Mouse (Mus musculus) liver, adult 2 months (tissue): ENCODE measurements around the gene Hist1h4d. TPM values are rescaled to one million over a fixed set of nuclear protein-coding genes. Genes with fewer than 3 reads are reported as not detected.
"Not testable (repeated sequence)": the region's sequence is repeated elsewhere in the genome, so short reads cannot be mapped to it uniquely, and the experiment has no call there.

Source experiments
- DNase-seq: peaks from one replicate; pipeline ENCODE4 v3.0.0-alpha.2; 2011; ENCODE audit warnings: low read depth, low spot score; ENCODE audit errors: extremely low read depth
- H3K27ac ChIP-seq: fragments of 200-500 bp; replicated peaks from 2 replicates; pipeline ENCODE4 v1.5.1; 2012; ENCODE audit warnings: low read depth, mild to moderate bottlenecking, control low read depth, inconsistent platforms, low read length; ENCODE audit not compliant: insufficient read depth
- H3K27me3 ChIP-seq: fragments of 200-500 bp; 2 replicates; pipeline ENCODE4 v1.6.1; 2012; ENCODE audit warnings: mild to moderate bottlenecking, moderate library complexity, low read length, inconsistent platforms; ENCODE audit not compliant: control insufficient read depth, insufficient read depth
- H3K36me3 ChIP-seq: fragments of 200-500 bp; 2 replicates; pipeline ENCODE4 v1.6.1; 2012; ENCODE audit warnings: low read length, inconsistent platforms; ENCODE audit not compliant: control insufficient read depth, insufficient read depth
- H3K4me1 ChIP-seq: fragments of 200-500 bp; 2 replicates; pipeline ENCODE4 v1.6.1; 2011; ENCODE audit warnings: low read length; ENCODE audit not compliant: control insufficient read depth, insufficient read depth
- H3K4me3 ChIP-seq: fragments of 200-500 bp; 2 replicates; pipeline ENCODE4 v1.5.1; 2011; ENCODE audit warnings: low read depth, mild to moderate bottlenecking, control low read depth, low read length, moderate library complexity; ENCODE audit not compliant: insufficient read depth
- H3K79me2 ChIP-seq: fragments of 200-500 bp; 2 replicates; pipeline ENCODE4 v1.6.1; 2012; ENCODE audit warnings: inconsistent platforms, mild to moderate bottlenecking, low read length, moderate library complexity; ENCODE audit not compliant: control insufficient read depth, insufficient read depth
- H3K9ac ChIP-seq: fragments of 200-500 bp; 2 replicates; pipeline ENCODE4 v1.6.1; 2012; ENCODE audit warnings: low read depth, mild to moderate bottlenecking, control low read depth, inconsistent platforms, low read length
- CTCF ChIP-seq: fragments of 200-500 bp; IDR thresholded peaks from 2 replicates; pipeline ENCODE4 v1.5.1; 2011; ENCODE audit warnings: low read depth, low read length, control low read depth
- POLR2A ChIP-seq: fragments of 200-500 bp; IDR thresholded peaks from 2 replicates; pipeline ENCODE4 v1.6.1; 2011; ENCODE audit warnings: low read length, control low read depth; ENCODE audit not compliant: insufficient read depth; ENCODE audit errors: extremely low read depth
- WGBS: fragments of 180-500 bp; shearing (Covaris S2); methylation state at CpG from one replicate; pipeline ENCODE4 v1.1.7; 2018; 5-methylcytosine and 5-hydroxymethylcytosine counted together
- polyA plus RNA-seq: library from polyadenylated mRNA; depleted of rRNA; stranded (reverse); fragments of >200 nt; gene quantifications from 2 replicates; pipeline ENCODE4 v1.2.3, GENCODE M21; 2012
- total RNA-seq: library from RNA; depleted of rRNA; stranded (reverse); fragments of >200 nt; gene quantifications from 2 replicates; pipeline ENCODE4 v1.2.3, GENCODE M21; 2014

Gene Hist1h4d
- total and polyA plus RNA-seq, 2 experiments, result 2.1 to 162 TPM

- not testable (repeated sequence) for H3K79me2 ChIP-seq, H3K27me3 ChIP-seq, H3K9ac ChIP-seq, H3K27ac ChIP-seq, DNase-seq, H3K36me3 ChIP-seq
- Histone ChIP-seq H3K4me3 (0 out of 2 replicates have a peak overlapping the region, but pooled peaks have one; percentile 29), H3K4me1 (peaks cover 15% of the 10 kb centered on the region; the same call in 1 of the 2 replicates)
- 7% methylated on average over 13 of the region's 39 CpGs for WGBS
Measured at GRCm38 (mm10) chr13:23574546-23575170, 6.7 kb upstream of the Hist1h4d start.

- H3K79me2 ChIP-seq, result no peaks in the 10 kb centered on the region
- no peaks in the 10 kb centered on the region for H3K27me3 ChIP-seq
- DNase-seq, result peak; percentile 69
- H3K9ac ChIP-seq, result peak within 1 kb of the TSS; percentile 71
- TF ChIP-seq CTCF (no peak), POLR2A (no peak)
- peak within 1 kb of the TSS; percentile 50 for H3K4me3 ChIP-seq
- WGBS, result 3% methylated on average over 18 of the region's 18 CpGs
- no peak within 1 kb of the TSS; the same call in 1 of the 2 replicates for H3K27ac ChIP-seq
- peaks cover 15% of the 10 kb centered on the region; the same call in 1 of the 2 replicates for H3K4me1 ChIP-seq
- no peaks in the 10 kb centered on the region for H3K36me3 ChIP-seq
Measured at GRCm38 (mm10) chr13:23575271-23575851, 6.0 kb upstream of the Hist1h4d start, which contains the start of gene Hist1h3d. Gene Hist1h3d, plus strand, starts transcription at chr13:23575763.

- 7% methylated on average over 13 of the region's 40 CpGs for WGBS
- H3K79me2 ChIP-seq, DNase-seq: not testable (repeated sequence)
Measured at GRCm38 (mm10) chr13:23575864-23576313, 5.5 kb upstream of the Hist1h4d start.

GRCm38 (mm10) chr13:23576351-23576881 is 5.0 kb upstream of the Hist1h4d start:
- TF ChIP-seq CTCF (no peak), POLR2A (no peak)
- H3K36me3 ChIP-seq, result no peaks in the 10 kb centered on the region
- no peak overlapping the region for H3K4me3 ChIP-seq
- no peak for DNase-seq
- H3K4me1 ChIP-seq, result peaks cover 15% of the 10 kb centered on the region; the same call in 1 of the 2 replicates
- 71% methylated on average over 7 of the region's 7 CpGs for WGBS
- no peak overlapping the region for H3K27ac ChIP-seq
- no peaks in the 10 kb centered on the region for H3K27me3 ChIP-seq
- 0 out of 2 replicates have a peak overlapping the region, but pooled peaks have one; percentile 8 for H3K9ac ChIP-seq
- H3K79me2 ChIP-seq, result no peaks in the 10 kb centered on the region

More at GRCm38 (mm10) chr13:23575864-23576313, 5.5 kb upstream of the Hist1h4d start:
- Histone ChIP-seq H3K4me1 (peaks cover 15% of the 10 kb centered on the region; the same call in 1 of the 2 replicates), H3K9ac (peak overlapping the region; percentile 71), H3K4me3 (peak overlapping the region; percentile 50)
- not testable (repeated sequence) for H3K27ac ChIP-seq, H3K36me3 ChIP-seq, H3K27me3 ChIP-seq

GRCm38 (mm10) chr13:23576906-23577639 is 4.3 kb upstream of the Hist1h4d start:
- Histone ChIP-seq H3K4me1 (peaks cover 12% of the 10 kb centered on the region; the same call in 1 of the 2 replicates), H3K4me3 (no peak overlapping the region), H3K79me2 (no peaks in the 10 kb centered on the region), H3K9ac (no peak overlapping the region), H3K36me3 (no peaks in the 10 kb centered on the region), H3K27me3 (no peaks in the 10 kb centered on the region), H3K27ac (no peak overlapping the region)
- WGBS, result 51% methylated on average over 6 of the region's 6 CpGs
- TF ChIP-seq POLR2A (no peak), CTCF (no peak)
- peak; percentile 76 for DNase-seq
